Mouse (Mus musculus) retina, adult 2 months (tissue): ENCODE data around the gene Yju2.

Experiments
- DNase-seq: peaks from one replicate; pipeline ENCODE4 v3.0.0-alpha.2; 2012; ENCODE audit warnings: low read depth, low spot score

The Yju2 gene

GRCm38 (mm10) chr17:55959946-55960740, 1.2 kb downstream of the Yju2 start:
- no peak for DNase-seq

- no peak for DNase-seq
Measured at GRCm38 (mm10) chr17:55960791-55961190, 1.9 kb downstream of the Yju2 start.

- no peak for DNase-seq
Measured at GRCm38 (mm10) chr17:55961631-55962030, 2.7 kb downstream of the Yju2 start.

GRCm38 (mm10) chr17:55963171-55963570, 4.3 kb downstream of the Yju2 start:
- no peak for DNase-seq

- DNase-seq, result no peak
Measured at GRCm38 (mm10) chr17:55964496-55964895, 5.6 kb downstream of the Yju2 start.

GRCm38 (mm10) chr17:55964996-55965395, 6.1 kb downstream of the Yju2 start:
- DNase-seq, result no peak

GRCm38 (mm10) chr17:55967186-55967585, 8.3 kb downstream of the Yju2 start:
- no peak for DNase-seq

- DNase-seq, result no peak
Measured at GRCm38 (mm10) chr17:55968210-55968609, 9.3 kb downstream of the Yju2 start.

- DNase-seq, result no peak
Measured at GRCm38 (mm10) chr17:55969560-55969959, 10.7 kb downstream of the Yju2 start.

- no peak for DNase-seq
Measured at GRCm38 (mm10) chr17:55969966-55970891, 11.3 kb downstream of the Yju2 start, which contains the start of gene Shd. Gene Shd, plus strand, starts transcription at chr17:55970467.

GRCm38 (mm10) chr17:55971453-55971852, 12.6 kb downstream of the Yju2 start:
- DNase-seq, result no peak

- DNase-seq, result no peak
Measured at GRCm38 (mm10) chr17:55976255-55976862, 17.5 kb downstream of the Yju2 start.

- DNase-seq, result no peak
Measured at GRCm38 (mm10) chr17:55977301-55977700, 18.4 kb downstream of the Yju2 start.

GRCm38 (mm10) chr17:55986030-55986961, 27.4 kb downstream of the Yju2 start, which contains the start of gene Fsd1:
Gene Fsd1, plus strand, starts transcription at chr17:55986509.
- peak; percentile 36 for DNase-seq

GRCm38 (mm10) chr17:55990278-55990898, 31.5 kb downstream of the Yju2 start:
- DNase-seq, result no peak

- DNase-seq, result no peak
Measured at GRCm38 (mm10) chr17:55996007-55996406, 37.1 kb downstream of the Yju2 start.

GRCm38 (mm10) chr17:55999794-56000499, 41.0 kb downstream of the Yju2 start:
- DNase-seq, result no peak

- no peak for DNase-seq
Measured at GRCm38 (mm10) chr17:56003000-56003399, 44.1 kb downstream of the Yju2 start.

- DNase-seq, result peak; percentile 29
Measured at GRCm38 (mm10) chr17:56005415-56006061, 46.6 kb downstream of the Yju2 start, which contains the start of the genes Stap2 and Mpnd. Gene Stap2, minus strand, starts transcription at chr17:56005584. Gene Mpnd, plus strand, starts transcription at chr17:56005711.
